Mouse (Mus musculus): ENCODE measurements around the gene Pitx3.
A peak's percentile ranks its signal among the peaks of the same experiment; 100 is the strongest.
"Not testable (repeated sequence)": the region's sequence is repeated elsewhere in the genome, so short reads cannot be mapped to it uniquely, and the experiment has no call there.

Pitx3 gene

DNA sequence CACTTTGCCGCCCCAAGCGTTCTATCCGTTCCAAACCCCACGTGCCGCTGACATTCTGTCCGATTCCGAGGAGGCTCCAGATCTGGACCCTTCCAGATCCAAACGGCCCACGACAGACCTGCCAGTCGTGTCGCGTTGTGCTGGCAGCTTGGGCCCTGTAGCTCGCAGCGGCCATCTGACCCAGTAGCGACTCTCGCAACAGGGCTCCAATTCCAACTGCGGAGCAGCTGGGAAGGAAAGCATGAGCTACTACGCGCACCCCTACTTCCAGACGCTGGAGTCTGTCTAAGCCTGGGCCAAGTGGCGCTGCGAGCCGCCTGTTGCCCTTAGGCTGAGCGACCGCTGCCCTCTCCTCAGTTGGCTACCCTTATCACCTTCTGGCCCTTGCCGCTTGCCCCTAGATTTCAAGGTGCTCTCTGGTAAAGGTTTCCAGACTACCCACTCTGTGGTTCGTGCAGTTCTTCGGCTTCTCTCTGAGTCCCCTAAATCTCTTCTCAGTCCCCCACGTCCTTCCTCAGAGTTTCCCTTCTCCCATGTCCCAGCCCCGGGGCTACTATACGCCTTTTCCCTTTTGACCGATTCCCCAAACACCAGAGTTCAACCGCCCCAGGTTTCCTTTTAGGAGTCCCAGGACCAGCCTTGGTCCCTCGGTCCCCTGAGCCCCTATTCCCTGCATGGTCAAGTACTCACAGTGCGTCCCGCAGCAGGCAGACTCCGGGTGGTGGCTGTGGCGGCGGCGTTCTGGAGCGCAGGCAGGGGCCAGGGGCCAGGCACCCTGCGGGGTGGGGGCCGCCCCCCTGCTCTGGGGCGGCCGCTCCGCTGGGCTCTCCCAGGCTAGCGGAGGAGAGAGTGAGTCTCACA, at the start of gene Pitx3:
Pitx3 (minus strand) TSS at position 816 of the 861 bp plus-strand sequence.
- DNase-seq (ENCODE audit: low read depth, low spot score) = no peak

DNA sequence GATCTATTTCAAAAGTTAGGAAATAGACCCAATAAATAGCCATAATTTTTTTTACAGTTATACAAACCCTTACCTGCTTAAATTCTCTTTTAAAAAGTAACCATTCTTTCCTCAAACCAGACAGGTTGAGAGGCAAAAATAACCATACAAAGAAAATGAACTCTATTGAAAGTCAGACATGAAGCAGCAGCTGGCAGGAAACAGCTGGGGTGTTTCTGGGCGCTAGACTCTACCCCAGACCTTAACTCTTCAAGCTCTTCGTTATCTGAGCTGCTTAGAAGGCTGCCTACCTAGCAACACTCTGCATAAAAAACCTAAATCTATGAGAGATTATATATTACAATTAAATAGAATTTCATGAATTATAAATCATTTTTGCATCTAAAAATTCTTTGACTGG, 39.1 kb upstream of the Pitx3 start:
- DNase-seq (ENCODE audit: low read depth, low spot score) = no peak

DNA sequence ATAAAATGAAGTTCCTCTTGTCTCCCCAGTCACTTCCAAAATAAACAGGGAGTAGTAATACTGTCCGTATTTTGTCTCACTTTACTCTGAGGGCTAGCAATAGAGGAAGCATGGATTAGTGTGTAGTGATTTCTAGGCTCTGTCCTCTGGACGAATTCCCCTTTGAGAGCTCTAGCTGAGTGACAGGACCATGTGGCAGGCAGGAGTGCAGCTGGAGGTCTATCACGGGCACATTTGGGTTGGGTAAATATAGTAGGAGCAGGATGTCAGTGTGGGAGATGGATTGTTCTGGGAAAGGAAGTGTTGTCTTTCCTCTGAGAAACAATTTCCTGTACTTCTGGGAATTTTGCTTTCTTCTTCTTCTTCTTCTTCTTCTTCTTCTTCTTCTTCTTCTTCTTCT, 38.5 kb upstream of the Pitx3 start:
- no peak for DNase-seq (ENCODE audit: low read depth, low spot score)

DNA sequence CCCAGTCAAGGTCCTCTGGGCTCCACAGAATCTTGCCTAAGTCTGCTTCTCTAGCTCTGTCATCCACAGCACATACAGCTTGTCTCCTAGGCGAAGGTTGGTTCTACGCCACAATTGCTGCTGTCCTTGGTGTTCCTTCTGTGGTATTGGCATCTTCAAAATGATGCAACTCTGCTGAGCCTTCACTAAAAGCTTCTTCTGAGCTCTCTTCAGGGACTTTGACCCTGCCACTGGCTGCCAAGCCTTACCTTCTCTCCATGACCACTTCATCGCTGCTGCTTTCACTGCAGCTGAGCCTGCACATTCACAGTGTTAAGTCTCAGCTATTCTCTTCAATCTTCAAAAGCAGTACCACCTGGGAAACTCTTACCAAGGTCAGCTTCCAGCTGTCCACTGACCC, 34.1 kb upstream of the Pitx3 start:
- DNase-seq (ENCODE audit: low read depth, low spot score) = no peak

DNA sequence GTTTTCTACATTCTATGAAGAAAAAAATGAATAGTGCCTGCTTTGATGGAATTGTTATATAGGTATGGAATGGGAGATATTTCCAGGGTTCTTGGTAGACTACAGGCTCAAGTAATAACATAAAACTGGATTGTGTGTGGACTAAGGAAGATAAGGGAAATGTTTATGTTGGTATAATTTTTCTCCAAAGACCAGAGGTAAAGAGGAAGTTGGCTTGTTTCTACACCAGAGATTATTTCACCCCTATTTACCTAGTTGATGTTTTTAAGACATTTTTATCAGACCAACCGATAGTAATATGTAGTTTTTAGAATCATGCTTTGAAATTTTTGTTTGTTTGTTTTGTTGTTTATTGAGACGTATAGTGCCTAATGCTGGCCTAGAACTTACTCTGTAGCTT, 32.1 kb upstream of the Pitx3 start:
- DNase-seq (ENCODE audit: low read depth, low spot score) = no peak

DNA sequence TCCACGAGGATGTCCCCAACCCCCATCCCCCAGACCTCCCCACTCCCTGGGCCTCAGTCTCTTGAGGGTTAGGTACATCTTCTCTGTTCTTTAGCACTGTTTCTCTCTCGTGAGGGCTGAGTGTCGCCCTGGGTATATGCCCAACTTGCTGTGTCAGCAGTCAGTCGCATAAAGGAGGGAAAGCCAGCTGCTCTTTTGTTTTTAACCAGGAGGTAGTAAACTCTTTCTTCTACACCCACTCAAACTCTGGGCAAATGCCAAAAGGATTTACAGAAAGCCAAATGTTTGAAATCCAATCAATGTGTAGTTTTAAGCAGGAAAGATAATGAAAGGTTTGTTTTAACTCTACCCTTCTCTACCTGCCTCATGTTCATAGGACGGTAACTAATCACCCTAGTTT, 28.9 kb upstream of the Pitx3 start:
- DNase-seq (ENCODE audit: low read depth, low spot score) = no peak

DNA sequence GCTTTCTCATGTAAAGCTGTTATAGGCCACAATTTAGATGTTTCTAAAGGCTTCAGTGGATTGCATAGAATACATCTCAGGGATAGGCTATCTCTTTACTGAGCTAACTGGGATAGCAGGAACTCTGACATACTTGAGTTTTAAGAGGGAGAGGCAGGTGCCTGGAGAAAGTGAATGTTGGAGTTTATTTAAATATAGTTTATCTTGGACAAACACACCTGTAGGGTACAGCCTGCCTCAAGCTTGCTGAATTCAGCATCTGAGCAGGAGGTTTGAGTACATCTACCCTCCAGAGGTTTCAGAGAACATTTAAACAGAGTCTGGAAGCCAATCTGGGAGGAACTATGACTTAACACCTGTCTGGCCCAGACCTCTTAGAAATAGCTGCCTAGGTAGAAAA, 27.0 kb upstream of the Pitx3 start:
- no peak for DNase-seq (ENCODE audit: low read depth, low spot score)

DNA sequence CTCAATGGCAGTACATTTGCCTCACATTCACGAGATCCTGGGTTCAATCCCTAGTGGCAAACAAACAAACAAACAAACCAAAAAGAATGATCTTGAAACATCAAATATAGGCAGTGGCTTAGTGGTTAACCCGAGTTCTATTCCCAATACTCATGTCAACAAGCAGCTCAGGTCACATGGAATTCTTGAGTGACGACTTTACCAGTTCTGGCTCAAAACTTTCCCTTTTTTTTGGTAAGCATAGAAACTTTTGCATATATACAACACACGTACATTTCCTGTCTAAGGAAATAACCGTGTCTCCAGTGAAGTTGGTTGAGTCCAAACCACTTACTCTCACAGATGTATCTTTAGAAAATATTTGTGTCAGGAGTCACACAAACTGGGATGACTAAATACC, 24.4 kb upstream of the Pitx3 start:
- peak; percentile 68 for DNase-seq (ENCODE audit: low read depth, low spot score)

DNA sequence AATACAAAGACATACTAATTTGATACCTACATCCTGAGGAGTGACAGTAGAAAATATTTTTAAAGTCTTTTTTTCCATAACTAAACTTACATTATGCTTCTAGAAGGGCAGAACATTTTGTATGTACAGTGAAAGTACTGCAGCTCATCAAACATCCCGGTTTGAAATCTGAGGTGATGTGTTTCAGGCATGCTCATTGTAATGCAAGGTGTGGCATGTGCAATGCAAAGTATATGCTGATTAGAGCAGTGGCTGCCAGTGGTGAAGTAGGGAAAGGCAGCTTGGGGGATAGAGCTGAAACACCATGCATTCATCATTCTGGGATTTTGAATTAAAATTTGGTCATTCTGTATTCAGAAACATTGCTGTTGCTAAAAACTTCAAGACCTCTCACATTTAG, 21.8 kb upstream of the Pitx3 start:
- no peak for DNase-seq (ENCODE audit: low read depth, low spot score)

DNA sequence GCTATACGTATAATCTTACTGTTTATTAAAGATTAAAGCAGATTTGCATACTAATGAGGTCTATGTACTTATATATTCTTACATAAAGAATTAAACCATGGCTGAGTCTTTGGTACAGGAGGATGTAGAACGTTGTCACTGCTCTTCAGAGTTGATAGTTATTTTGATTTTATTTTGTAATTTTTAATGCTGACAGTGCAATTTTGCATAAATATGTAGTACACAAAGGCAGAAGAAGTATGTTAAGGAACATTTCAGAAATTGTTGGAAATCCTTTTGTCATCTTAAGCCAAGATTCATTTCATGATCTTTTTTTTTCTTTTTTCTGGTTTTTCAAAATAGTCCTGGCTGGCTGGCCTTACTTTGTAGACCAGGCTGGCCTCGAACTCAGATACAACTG, 21.3 kb upstream of the Pitx3 start:
- no peak for DNase-seq (ENCODE audit: low read depth, low spot score)

DNA sequence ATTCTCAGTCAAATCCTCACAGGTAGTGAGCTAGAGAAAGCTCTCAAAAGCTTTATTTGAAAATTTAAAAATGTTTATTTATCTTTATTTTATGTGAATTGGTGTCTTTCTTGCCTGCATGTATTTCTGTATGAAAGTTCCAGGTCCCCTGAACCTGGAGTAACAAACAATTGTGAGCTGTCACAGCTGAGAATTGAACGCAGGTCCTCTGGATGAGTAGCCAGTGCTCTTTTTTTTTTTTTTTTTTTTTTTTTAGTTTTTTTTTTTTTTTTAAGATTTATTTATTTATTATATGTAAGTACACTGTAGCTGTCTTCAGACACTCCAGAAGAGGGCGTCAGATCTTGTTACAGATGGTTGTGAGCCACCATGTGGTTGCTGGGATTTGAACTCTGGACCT, 19.0 kb upstream of the Pitx3 start:
- not testable (repeated sequence) for DNase-seq (ENCODE audit: low read depth, low spot score)

DNA sequence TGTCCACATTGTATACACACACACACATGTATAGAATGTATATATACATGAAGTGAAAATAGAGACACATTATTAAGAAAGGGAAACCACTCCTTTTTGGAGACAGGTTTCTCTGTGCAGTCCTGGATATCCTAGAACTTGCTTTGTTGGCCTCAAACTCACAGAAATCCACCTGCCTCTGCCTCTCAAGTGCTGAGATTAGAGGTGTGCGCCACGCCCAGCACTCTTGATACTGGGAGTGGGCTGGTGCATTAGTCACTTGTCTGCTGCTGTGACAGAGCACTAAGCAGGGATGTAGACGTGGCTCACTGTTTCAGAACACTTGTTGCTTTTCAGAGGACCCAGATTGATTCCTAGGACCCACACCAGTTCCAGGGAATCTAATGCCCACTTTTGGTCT, 17.8 kb upstream of the Pitx3 start:
- no peak for DNase-seq (ENCODE audit: low read depth, low spot score)

DNA sequence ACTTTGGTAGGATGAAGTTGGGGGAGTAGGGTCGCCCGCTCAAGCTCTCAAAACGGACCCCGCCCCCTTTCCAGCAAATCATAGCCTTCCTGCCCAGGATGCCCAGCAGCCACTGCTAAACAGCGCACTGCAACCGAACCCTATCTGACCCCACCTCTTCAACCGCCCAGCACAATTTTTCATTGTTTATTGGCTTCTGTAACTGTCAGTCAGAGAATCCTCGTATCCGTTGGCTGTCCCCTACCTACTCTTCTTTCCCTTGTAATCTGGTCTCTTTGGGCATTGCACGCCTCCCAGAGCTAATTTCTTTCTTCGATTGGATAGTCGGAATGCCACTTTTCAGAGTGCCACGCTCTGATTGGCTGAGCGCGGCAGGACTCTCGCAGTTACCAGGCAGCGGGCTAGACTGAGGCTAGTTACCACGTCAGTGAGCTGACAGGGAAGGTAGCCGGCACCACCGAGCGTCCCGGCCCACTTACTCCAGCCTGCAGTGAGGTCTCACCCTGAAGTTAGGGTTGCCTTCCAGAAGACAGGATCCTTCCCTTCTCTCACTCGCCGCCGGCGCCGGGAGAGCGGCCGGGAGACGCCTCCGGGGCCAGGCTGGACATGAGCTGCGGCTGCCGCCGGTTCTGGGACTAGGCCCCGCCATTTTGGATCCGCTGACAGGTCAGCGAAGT, 4.1 kb upstream of the Pitx3 start, which contains the start of gene Gbf1:
Gbf1 (plus strand) TSS at position 383 of the 677 bp plus-strand sequence.
- DNase-seq (ENCODE audit: low read depth, low spot score) = peak; percentile 100

DNA sequence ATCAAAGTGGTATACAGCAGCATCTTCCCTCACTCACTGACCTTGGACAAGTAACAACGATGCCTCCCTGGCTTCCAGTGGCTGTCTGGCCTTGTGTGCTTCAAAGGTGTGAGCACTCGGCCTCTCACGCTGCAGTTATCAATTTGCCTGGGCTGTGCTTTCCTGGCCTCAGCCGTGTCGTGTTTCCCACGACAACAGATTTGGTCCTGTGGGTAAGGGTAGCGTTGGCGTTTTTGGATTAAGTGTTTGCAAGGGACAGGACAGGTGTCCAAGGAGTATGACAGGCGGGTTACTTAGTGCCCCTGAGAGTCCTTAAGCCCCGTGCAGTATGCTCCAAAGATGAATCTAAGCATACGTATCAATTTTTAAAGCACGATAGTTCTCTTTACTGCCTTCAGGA, 965 bp upstream of the Pitx3 start:
- no peak for DNase-seq (ENCODE audit: low read depth, low spot score)

DNA sequence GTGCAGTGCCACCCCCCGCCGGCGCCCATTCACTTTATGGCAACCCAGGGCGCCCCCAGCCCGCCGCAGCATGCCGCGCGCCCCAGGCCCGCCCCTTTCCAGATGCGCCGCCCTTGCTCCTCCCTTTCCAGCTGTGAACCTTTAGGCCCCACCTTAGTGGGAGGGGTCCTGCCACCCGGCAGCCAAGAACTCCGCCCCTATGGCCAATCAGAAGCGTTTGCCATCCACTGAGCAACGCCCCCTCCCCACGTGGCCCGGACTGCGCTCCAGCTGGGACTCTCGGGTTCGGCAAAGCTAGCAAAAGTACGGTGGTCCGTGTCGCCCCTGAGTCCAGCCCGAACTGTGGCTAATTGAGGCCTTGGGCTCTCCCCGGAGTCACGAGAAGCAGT, 240 bp upstream of the Pitx3 start:
- DNase-seq (ENCODE audit: low read depth, low spot score) = peak; percentile 85

DNA sequence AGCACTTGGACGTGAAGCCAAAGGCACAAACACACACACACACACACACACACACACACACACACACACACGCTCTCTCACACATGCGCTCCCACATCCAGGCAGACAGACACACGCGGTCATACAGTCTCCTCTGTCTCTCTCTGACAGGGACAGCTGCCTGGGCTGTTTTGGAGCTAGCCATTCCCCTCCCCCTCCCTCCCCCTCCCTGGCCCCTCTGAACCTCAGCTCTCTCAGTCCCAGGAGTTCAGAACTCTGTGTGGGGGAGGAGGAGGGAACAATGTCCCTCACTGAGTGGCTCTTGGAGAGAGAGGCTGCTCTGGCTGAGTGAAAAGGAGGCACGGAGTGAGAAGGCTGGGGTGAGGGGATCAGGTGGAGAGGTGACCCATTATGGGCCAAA, 7.0 kb downstream of the Pitx3 start:
- no peak for DNase-seq (ENCODE audit: low read depth, low spot score)

DNA sequence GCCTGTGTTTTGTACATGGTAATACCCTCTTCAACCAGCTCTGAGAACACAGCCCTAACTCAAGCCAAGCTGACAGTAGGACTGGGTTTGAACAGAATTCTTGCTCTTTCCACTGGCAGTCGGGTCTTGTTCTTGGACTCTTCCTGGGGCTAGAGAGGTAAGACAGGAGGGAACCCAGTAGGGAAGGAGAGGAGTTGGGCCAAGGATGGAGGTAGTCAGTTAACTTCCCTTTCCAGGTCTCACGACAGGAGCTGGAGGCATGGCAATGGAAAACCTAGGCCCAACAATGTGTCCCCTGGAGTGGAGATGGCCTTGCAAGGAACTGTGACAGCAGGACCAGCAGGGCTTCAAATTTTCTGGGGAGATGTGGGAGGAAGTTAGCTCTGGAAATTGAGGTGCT, 7.8 kb downstream of the Pitx3 start:
- DNase-seq (ENCODE audit: low read depth, low spot score) = no peak

DNA sequence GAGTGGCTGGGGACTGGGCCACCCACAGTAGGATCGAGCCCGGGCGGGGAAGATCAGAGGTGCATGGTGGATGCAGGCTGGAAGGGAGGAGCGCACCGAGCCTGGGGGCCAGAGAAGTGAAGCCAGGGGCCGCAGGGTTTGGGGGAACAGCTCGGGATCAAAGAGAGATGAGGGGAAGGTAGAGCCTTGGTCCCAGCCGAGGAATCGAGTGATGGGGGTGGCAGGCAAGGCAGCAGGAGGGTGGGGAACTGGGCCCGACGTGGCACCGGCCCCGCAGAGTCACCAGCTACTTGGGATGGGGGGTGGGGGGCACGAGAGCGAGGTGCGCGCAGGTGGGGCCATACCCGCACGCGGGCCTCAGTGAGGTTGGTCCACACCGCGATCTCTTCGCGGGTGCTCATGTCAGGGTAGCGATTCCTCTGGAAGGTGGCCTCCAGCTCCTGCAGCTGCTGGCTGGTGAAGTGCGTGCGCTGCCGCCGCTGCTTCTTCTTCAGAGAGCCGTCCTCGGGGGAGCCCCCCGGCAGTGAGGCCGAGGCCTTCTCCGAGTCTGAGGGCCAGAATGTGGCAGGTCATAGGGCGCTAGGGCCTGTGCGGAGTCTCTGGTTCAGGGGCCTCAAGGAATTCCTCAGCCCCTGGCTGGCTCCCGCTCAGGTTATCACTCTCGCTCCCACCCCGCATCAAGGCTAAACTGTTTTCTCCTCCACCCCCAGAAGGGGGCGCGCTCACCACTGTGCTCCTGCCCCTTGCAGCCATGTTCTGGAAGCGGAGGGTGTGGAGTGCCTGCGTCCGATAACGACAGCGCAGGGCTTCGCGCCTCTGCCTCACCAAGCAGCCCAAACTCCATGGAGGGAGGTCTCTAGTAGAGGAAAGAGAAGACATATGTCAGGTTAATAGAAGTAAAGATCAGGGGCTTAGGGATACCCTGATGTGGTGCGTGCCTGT, 11.2 kb downstream of the Pitx3 start:
- peak; percentile 30 for DNase-seq (ENCODE audit: low read depth, low spot score)

DNA sequence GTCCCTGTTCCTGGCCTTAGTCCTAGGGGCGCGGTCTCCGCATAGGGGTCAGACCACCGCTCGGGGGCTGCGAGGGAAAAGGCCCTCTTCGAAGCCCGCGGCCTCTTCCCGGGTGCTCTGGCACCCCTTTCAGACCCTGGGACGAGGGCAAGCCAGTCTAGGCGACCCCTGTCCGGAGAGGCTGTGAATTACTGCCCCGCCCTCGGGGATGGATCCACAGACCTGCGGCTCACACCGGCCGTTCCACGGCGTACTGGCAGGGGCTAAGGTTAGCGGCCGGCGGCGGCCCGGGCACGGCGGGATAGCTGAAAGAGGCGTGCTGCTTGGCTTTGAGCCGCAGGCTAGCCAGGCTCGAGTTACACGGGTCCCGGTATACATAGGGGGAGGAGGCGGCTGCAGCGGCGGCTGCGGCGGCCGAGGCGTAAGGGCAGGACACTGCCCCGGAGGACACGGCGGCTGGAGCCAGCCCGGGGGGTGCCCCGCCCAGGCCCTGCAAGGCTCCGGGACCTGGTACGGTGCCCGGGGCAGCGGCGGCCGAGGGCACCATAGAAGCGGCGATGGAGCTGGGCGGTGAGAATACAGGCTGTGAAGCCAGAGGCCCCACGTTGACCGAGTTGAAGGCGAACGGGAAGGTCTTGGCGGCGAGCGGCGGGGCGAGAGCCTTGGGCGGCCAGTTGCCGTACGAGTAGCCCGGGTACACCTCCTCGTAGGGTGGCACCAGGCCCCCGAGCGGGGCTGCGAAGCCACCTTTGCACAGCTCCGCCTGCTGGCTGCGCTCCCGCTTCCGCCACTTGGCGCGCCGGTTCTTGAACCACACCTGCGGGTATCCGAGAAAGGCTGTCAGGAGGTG, 12.1 kb downstream of the Pitx3 start:
- peak; percentile 44 for DNase-seq (ENCODE audit: low read depth, low spot score)

DNA sequence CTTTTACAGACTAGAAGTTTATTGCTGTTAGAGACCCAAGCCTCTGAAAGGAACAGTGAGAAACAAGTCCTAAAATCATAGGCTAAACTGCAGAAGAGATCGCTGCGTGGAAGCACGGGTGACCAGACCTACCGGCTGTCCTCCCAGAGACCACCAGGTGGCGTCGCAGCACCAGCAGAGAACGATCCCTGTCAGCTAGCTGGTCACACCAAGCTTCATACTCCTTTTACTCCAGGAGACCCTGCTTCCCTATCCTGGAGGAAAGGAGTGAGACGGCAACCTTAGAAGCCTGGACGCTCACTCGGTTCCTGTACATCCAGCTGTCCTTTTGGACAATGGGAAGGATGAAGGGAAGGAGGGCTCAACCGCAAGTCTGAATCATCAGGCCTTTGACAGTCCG, 12.8 kb downstream of the Pitx3 start:
- DNase-seq (ENCODE audit: low read depth, low spot score) = peak; percentile 92

DNA sequence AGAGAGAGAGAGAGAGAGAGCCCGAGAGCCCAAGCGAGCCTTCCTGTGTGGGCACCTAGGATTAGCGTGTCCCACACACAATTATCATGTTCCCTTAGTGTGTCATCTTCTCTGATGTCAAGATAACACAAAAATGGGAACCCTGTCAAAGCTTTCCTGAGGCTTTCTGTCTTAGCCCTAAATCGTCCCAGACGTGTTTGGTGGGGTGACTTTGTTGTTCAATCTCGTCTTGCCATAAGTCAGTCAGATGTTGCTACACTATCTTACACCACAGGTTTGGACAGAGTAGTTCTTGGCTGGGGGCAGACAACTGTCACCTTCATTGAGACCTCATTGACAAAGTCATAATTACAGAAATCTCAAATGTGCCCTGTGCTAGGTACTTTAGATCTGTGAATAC, 15.5 kb downstream of the Pitx3 start:
- no peak for DNase-seq (ENCODE audit: low read depth, low spot score)

All from 3T3-L1 (cell line).